Mouse (Mus musculus): Measurements from ENCODE around the gene Rab9. TPM values are rescaled to one million over a fixed set of nuclear protein-coding genes. Genes with fewer than 3 reads are reported as not detected.

The Rab9 gene
- polyA plus RNA-seq, 1 experiment from 2014 or later, result 53.1 TPM

GRCm38 (mm10) chrX:166499496-166500190 is 20.0 kb upstream of the Rab9 start:
- ATAC-seq (ENCODE audit: low FRiP score, low read depth), result no peak
- H3K27ac ChIP-seq, result no peak overlapping the region
- WGBS, result 83% methylated on average over 1 of the region's 1 CpGs
- no peak overlapping the region for H3K9ac ChIP-seq
- no peaks in the 10 kb centered on the region for H3K9me3 ChIP-seq
- H3K36me3 ChIP-seq, result no peaks in the 10 kb centered on the region
- no peaks in the 10 kb centered on the region for H3K4me1 ChIP-seq
- H3K4me3 ChIP-seq, result no peak overlapping the region
- H3K4me2 ChIP-seq (replicated peaks), result no peak overlapping the region
- no peaks in the 10 kb centered on the region for H3K27me3 ChIP-seq (replicated peaks)

GRCm38 (mm10) chrX:166497771-166498170 is 18.1 kb upstream of the Rab9 start:
- no peak overlapping the region for H3K4me3 ChIP-seq
- 0 out of 2 replicates have a peak, but pooled peaks have one; percentile 44 for ATAC-seq (ENCODE audit: low FRiP score, low read depth)
- H3K9me3 ChIP-seq, result no peaks in the 10 kb centered on the region
- H3K4me1 ChIP-seq, result no peaks in the 10 kb centered on the region
- H3K4me2 ChIP-seq (replicated peaks), result no peak overlapping the region
- no peaks in the 10 kb centered on the region for H3K36me3 ChIP-seq
- no peaks in the 10 kb centered on the region for H3K27me3 ChIP-seq (replicated peaks)
- no peak overlapping the region for H3K27ac ChIP-seq
- H3K9ac ChIP-seq, result no peak overlapping the region
- 59% methylated on average over 4 of the region's 4 CpGs for WGBS

GRCm38 (mm10) chrX:166495052-166495451 is 15.4 kb upstream of the Rab9 start:
- no peaks in the 10 kb centered on the region for H3K9me3 ChIP-seq
- 95% methylated on average over 2 of the region's 2 CpGs for WGBS
- ATAC-seq (ENCODE audit: low FRiP score, low read depth), result no peak
- H3K27me3 ChIP-seq (replicated peaks), result no peaks in the 10 kb centered on the region
- no peak overlapping the region for H3K9ac ChIP-seq
- no peak overlapping the region for H3K4me2 ChIP-seq (replicated peaks)
- H3K4me1 ChIP-seq, result no peaks in the 10 kb centered on the region
- H3K36me3 ChIP-seq, result no peaks in the 10 kb centered on the region
- no peak overlapping the region for H3K4me3 ChIP-seq
- H3K27ac ChIP-seq, result no peak overlapping the region

DNA sequence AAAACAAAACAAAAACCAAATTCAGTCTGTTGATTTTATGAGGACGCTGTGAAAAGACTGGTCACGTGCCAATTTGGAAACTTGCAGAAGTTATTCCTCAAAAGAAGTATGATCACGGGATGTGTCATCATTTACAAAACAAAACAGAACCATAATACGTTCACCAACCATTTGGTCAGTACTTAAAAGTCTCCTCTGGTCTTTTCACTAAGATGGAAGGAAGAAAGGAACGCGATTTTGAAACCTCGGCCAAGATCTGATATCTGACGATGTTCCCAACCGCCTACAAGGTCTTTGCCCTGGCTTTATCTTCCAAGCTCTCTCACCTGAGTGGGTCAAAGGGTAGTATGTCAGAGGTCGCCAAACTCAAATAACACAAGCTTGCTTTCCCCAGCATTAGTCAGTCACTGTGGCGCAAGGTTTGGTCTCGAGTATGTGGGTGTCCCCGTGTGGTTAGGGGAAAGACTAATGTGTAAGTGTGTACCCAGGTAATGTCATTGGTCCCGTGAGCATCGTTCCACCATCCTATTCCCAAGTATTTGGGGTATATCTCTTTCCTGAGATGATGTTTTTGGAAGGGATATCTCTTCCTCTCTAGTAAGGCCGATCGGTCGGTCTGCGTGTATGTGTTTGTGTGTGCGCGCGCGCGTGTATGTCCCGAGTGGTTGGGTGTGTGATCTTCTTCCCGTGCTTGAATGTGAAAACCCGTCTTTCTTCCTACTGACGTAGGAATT is 869 bp downstream of the Rab9 start:
- Histone ChIP-seq H3K27me3 (replicated peaks) (no peaks in the 10 kb centered on the region), H3K4me3 (peak overlapping the region; percentile 56), H3K36me3 (no peaks in the 10 kb centered on the region), H3K9ac (peak overlapping the region; percentile 67), H3K4me2 (replicated peaks) (peak overlapping the region; percentile 63), H3K4me1 (peaks cover 2% of the 10 kb centered on the region; the same call in 1 of the 2 replicates), H3K9me3 (no peaks in the 10 kb centered on the region), H3K27ac (no peak overlapping the region)
- ATAC-seq (ENCODE audit: low FRiP score, low read depth), result peak; percentile 39
- 23% methylated on average over 28 of the region's 28 CpGs for WGBS

DNA sequence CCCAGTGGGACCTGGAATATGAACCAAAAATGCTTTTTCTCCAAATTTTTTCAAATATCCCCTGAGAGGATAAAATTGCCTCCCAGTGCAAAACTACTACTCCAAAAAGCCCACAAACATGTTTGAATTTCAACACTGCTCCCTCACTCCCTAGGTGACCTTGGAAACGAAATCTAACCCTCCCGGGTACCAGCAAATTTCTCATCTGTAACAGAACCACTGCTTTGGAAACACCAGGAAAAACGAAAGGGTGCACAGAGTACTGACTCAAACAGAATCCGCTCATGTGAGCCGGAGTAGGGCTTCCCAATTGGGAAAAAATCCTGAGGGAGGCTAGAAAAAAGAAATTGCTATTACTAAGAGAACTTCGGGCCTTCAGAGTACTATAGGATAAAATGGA is 2.3 kb downstream of the Rab9 start:
- peaks cover 2% of the 10 kb centered on the region; the same call in 1 of the 2 replicates for H3K4me1 ChIP-seq
- no peaks in the 10 kb centered on the region for H3K27me3 ChIP-seq (replicated peaks)
- peak overlapping the region; percentile 63 for H3K4me2 ChIP-seq (replicated peaks)
- H3K9ac ChIP-seq, result no peak overlapping the region
- H3K36me3 ChIP-seq, result no peaks in the 10 kb centered on the region
- H3K27ac ChIP-seq, result no peak overlapping the region
- no peak for ATAC-seq (ENCODE audit: low FRiP score, low read depth)
- no peak overlapping the region for H3K4me3 ChIP-seq
- WGBS, result 72% methylated on average over 6 of the region's 6 CpGs
- no peaks in the 10 kb centered on the region for H3K9me3 ChIP-seq

- no peaks in the 10 kb centered on the region for H3K36me3 ChIP-seq
- H3K27me3 ChIP-seq (replicated peaks), result no peaks in the 10 kb centered on the region
- ATAC-seq (ENCODE audit: low FRiP score, low read depth), result no peak
- H3K4me1 ChIP-seq, result no peaks in the 10 kb centered on the region
- no peak overlapping the region for H3K4me2 ChIP-seq (replicated peaks)
- no peak overlapping the region for H3K4me3 ChIP-seq
- no peak overlapping the region for H3K9ac ChIP-seq
- 82% methylated on average over 6 of the region's 6 CpGs for WGBS
- no peak overlapping the region for H3K27ac ChIP-seq
- no peaks in the 10 kb centered on the region for H3K9me3 ChIP-seq
Measured at GRCm38 (mm10) chrX:166472612-166473011, 7.1 kb downstream of the Rab9 start.

DNA sequence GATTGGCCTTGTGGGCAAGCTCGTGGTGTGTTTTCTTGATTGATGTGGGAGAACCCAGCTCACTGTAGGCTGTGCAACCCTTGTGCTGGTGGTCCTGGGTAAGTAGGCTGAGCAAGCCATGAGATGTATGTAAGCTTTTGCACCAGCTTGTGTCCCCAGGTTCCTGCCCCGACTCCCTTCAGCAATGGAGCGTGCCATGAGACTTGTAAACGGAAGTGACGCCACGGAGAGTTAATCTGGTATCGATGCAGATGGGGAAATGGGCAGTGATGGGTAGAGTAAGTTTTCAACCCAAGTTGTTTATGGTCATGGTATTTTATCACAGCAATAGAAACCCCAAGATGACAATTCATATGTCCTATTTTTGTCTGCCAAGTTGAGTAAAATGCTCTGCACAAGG is 11.3 kb downstream of the Rab9 start:
- H3K36me3 ChIP-seq, result no peaks in the 10 kb centered on the region
- no peaks in the 10 kb centered on the region for H3K4me1 ChIP-seq
- no peak overlapping the region for H3K27ac ChIP-seq
- WGBS, result 99% methylated on average over 7 of the region's 7 CpGs
- ATAC-seq (ENCODE audit: low FRiP score, low read depth), result no peak
- no peak overlapping the region for H3K4me3 ChIP-seq
- H3K27me3 ChIP-seq (replicated peaks), result no peaks in the 10 kb centered on the region
- H3K4me2 ChIP-seq (replicated peaks), result no peak overlapping the region
- H3K9me3 ChIP-seq, result no peaks in the 10 kb centered on the region
- H3K9ac ChIP-seq, result no peak overlapping the region

GRCm38 (mm10) chrX:166455525-166455924 is 24.1 kb downstream of the Rab9 start:
- H3K36me3 ChIP-seq, result peaks cover 5% of the 10 kb centered on the region; the same call in 1 of the 2 replicates
- no peaks in the 10 kb centered on the region for H3K27me3 ChIP-seq (replicated peaks)
- no peaks in the 10 kb centered on the region for H3K4me1 ChIP-seq
- no peak overlapping the region for H3K27ac ChIP-seq
- H3K4me2 ChIP-seq (replicated peaks), result no peak overlapping the region
- no peak overlapping the region for H3K9ac ChIP-seq
- no peak overlapping the region for H3K4me3 ChIP-seq
- WGBS, result 88% methylated on average over 1 of the region's 1 CpGs
- no peak for ATAC-seq (ENCODE audit: low FRiP score, low read depth)
- H3K9me3 ChIP-seq, result no peaks in the 10 kb centered on the region

- Histone ChIP-seq H3K4me1 (no peaks in the 10 kb centered on the region), H3K4me2 (replicated peaks) (no peak overlapping the region), H3K27me3 (replicated peaks) (no peaks in the 10 kb centered on the region), H3K36me3 (peaks cover 5% of the 10 kb centered on the region; the same call in 1 of the 2 replicates), H3K9me3 (no peaks in the 10 kb centered on the region), H3K9ac (no peak overlapping the region), H3K27ac (no peak overlapping the region), H3K4me3 (no peak overlapping the region)
- ATAC-seq (ENCODE audit: low FRiP score, low read depth), result no peak
- WGBS, result 70% methylated on average over 3 of the region's 3 CpGs
Measured at GRCm38 (mm10) chrX:166454331-166454730, 25.3 kb downstream of the Rab9 start.

DNA sequence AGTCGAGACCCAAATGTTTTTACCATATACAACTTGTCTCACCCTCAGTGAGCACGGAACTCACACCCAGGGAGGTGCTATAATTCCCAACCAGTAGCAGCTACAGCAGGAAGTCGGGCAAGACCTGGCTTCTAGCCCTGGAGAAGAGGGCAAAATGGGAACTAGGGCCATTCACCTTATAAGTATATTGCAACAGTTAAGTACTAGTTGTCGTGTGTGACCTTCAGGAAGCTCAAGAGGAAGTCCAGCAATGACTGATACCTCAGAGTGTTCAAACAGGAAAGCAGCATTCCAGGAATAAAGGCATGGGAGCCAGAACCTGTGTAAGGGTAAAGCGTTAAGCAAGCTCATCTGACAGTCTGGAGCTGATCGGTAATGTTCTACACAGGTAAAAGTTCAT is 26.1 kb downstream of the Rab9 start:
- no peaks in the 10 kb centered on the region for H3K27me3 ChIP-seq (replicated peaks)
- WGBS, result 84% methylated on average over 6 of the region's 6 CpGs
- no peak for ATAC-seq (ENCODE audit: low FRiP score, low read depth)
- no peak overlapping the region for H3K4me3 ChIP-seq
- no peak overlapping the region for H3K9ac ChIP-seq
- no peaks in the 10 kb centered on the region for H3K4me1 ChIP-seq
- H3K9me3 ChIP-seq, result no peaks in the 10 kb centered on the region
- no peak overlapping the region for H3K4me2 ChIP-seq (replicated peaks)
- no peak overlapping the region for H3K27ac ChIP-seq
- peaks cover 8% of the 10 kb centered on the region; the same call in 1 of the 2 replicates for H3K36me3 ChIP-seq

DNA sequence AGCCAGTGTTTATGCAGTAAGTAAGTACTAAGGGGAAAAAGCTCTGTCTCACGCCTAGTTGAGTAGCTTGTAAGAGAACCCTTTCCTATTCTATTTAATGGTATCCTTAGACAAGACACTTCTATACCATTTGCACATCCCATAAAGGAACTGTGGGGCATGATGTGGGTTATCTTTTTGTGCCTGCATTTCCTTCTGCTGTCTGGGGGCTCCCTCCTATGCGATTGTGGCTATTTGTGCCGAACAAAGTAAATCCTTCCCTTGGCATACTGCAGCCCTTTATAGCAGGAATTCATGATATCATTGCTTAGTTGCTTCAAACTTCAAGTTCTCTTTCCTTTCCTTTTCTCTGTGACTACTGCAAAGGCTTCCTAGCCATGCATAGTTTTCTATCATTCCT is 35.1 kb downstream of the Rab9 start:
- Histone ChIP-seq H3K27me3 (replicated peaks) (peaks cover 9% of the 10 kb centered on the region; the same call in 1 of the 2 replicates), H3K4me3 (no peak overlapping the region), H3K9me3 (no peaks in the 10 kb centered on the region), H3K9ac (no peak overlapping the region), H3K4me2 (replicated peaks) (no peak overlapping the region), H3K27ac (no peak overlapping the region), H3K36me3 (0 out of 2 replicates have a peak, but pooled peaks cover 2% of the 10 kb centered on the region), H3K4me1 (no peaks in the 10 kb centered on the region)
- no peak for ATAC-seq (ENCODE audit: low FRiP score, low read depth)
- WGBS, result 79% methylated on average over 3 of the region's 3 CpGs

DNA sequence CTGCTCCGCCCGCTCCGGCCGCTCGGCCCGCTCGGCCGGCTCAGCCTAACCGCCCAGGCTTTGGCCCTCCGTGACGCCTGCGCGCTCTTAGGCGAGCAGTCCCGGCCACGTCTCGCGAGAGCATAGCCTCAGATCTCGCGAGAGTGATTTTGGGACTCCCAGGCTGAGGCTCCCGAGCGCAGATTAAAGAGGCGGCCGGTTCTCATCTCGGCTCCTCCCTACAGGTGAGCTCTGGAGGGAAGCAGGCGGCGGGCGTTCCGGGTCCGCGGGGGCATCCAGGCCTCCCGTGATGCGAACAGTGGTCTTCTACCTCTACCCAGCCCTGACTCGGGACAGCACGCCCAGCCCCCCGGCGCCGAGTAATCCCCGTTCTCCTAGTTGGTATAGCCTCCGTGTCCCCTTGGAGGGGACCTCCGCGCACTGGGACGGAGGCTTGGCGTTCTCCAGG is 39.0 kb downstream of the Rab9 start, which contains the start of gene Ofd1:
TSS of gene Ofd1 (minus strand) at position 89 of the 448 bp plus-strand sequence.
- WGBS, result 14% methylated on average over 44 of the region's 44 CpGs
- peak within 1 kb of the TSS; percentile 59 for H3K4me2 ChIP-seq (replicated peaks)
- peak; percentile 99 for ATAC-seq (ENCODE audit: low FRiP score, low read depth)
- H3K9me3 ChIP-seq, result no peaks in the 10 kb centered on the region
- H3K4me1 ChIP-seq, result no peaks in the 10 kb centered on the region
- peaks cover 9% of the 10 kb centered on the region; the same call in 1 of the 2 replicates for H3K27me3 ChIP-seq (replicated peaks)
- no peak within 1 kb of the TSS for H3K27ac ChIP-seq
- peak within 1 kb of the TSS; percentile 57 for H3K4me3 ChIP-seq
- no peaks in the 10 kb centered on the region for H3K36me3 ChIP-seq
- peak within 1 kb of the TSS; percentile 73 for H3K9ac ChIP-seq
